Mouse (Mus musculus) urinary bladder, postnatal 36 days (tissue): ENCODE results near the gene Ccnf.

Source experiments
- DNase-seq, 2 experiments: peaks; one replicate each; pipeline ENCODE4 v3.0.0; 2022; ENCODE audit warnings: low spot score in 2 of 2, mixed read lengths in 1 of 2

Gene Ccnf

GRCm38 (mm10) chr17:24251320-24252069 lies at the start of gene Ccnf:
Gene Ccnf (minus strand): TSS chr17:24251484.
- peak; percentile 90 to 95 for DNase-seq

DNA sequence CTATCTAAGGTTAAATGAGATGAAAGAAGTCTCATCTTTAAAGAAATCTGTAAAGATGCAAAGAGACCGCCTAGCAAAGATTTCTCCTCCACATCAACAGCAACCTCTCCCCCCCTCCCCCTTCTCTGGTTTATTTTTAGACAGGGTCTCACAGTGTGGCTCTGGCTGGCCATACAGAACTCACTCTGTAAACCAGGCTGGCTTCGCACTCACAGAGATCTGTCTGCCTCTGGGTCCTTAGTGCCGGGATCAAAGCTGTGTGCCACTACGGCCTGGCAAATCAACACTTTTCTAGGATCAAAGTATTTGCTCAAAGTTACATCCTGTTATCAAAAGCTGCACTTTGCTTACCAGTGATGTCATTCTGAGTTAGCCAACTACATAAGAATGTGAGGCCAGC lies 49.4 kb upstream of the Ccnf start:
- no peak for DNase-seq

GRCm38 (mm10) chr17:24289338-24289737 lies 38.1 kb upstream of the Ccnf start:
- DNase-seq: no peak

DNA sequence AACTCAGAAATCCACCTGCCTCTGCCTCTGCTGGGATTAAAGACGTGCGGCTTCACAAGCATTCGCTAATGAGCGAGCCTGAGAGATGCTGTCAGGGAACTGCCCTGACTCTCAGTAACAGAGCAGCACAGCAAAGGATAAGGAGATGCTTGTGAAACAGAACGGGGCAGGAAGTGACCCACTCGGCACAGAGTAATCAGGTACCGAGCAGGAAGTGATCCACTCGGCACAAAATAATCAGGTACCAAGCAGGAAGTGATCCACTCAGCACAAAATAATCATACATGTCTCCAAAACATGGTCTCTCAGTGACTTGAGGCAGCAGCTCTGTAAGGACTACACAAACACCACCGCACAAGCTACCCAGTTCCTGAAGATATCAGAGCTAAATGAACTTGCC lies 37.2 kb upstream of the Ccnf start:
- DNase-seq: no peak

DNA sequence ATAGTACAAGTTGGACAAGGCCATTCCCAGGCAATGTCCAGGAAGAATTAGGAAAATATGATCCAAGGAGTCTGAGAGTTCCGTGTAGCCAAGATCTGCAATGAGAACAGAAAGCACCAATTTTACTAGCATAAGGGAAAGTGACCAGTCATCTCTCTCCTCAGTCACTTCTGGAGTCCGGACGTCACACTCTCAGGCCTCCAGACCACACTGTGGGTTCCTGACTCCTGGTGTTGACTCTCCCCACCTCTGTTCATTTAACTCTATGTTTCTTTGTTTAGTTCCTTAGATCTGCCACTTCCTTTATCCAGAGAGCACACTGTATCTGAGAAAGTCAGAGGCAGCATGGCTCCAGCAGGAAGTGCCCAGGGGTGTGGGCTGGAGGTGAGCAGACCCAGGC lies 34.4 kb upstream of the Ccnf start:
- no peak for DNase-seq

DNA sequence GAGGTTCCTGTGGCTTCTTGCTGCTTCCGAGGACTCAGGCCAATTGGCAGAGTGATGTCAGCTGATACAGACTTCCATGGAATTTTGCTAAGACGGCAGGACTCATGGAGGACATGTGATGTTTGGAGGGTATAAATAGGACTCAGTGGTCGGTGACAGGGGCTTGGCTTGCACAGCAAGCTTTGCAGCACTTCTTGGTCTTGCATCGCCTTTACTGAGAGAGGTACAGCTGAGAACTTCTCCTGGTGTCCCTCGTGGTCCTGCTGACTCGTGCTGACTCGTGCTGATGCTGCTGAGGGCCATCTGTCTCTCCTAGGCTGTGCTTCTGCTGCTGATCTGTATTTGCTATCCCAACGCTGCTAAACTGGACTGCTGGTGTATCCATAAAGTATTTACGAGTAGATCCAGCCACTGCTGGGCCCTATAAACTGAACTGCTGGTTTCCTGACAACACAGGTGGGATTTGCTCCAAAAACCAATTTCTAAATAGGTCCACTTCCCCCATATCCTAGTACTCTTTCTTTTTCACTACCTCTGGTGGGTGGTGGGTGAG lies 32.1 kb upstream of the Ccnf start:
- DNase-seq: no peak

DNA sequence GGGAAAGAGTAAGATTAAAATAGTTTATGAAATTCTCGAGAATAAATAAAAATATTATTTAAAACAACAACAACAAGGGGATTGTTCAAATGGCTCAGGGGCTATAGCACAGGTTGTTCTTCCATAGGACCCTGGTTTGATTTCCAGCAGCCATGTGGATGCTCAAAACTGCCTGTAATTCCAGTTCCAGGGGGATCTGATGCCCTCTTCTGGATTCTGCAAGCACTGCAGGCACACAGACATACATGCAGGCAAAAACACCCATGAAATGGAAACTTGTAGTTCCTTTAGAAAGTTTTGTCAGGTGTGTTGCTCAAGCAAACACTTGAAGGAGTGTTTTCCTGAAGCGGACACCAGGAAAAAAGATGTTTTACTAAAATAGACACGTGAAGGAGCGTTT lies 31.4 kb upstream of the Ccnf start:
- DNase-seq: no peak

DNA sequence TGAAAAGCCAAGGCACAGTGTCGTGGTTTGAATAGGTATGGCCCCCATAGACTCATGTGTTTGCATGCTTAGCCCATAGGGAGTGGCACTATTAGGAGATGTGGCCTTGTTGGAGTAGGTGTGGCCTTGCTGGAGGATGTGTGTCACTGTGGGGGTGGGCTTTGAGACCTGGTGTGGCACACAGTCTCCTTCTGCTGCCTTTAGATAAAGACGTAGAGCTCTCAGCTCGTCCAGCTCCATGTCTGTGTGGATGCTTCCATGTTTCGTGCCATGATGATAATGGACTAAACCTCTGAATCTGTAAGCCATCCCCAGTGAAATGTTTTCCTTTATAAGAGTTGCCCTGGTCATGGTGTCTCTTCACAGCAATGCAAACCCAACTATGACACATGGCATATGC lies 28.6 kb upstream of the Ccnf start:
- DNase-seq: no peak

DNA sequence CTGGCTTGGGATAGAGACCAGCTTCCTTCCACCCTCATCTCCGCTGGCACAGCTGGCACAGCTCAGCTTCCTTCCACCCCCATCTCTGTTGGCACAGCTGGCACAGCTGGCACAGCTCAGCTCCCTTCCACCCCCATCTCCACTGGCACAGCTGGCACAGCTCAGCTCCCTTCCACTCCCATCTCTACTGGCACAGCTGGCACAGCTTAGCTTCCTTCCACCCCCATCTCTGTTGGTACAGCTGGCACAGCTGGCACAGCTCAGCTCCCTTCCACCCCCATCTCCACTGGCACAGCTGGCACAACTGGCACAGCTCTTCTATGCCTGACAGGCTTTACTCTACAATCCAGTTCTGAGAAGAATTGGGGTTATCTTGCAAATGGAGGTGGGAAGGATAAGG lies 15.8 kb upstream of the Ccnf start:
- no peak for DNase-seq

DNA sequence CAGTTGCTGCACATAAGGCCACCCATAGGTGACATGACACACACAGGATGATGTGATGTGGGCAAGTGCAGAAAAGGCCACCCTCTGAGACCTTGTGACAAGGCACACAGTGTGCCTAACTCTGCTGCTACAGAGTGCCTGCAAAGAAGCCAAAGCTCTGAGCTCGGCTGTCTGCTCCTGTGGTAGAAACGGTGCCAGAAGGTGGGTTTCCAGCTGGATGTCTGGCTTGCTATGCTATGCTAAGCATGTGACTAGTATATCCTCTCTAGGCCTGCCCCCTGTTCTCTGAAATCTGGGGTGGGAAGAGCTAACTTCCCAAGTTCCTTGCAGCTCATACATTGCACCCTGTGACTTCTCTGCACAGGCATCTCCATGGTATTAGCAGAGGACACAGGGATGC lies 13.5 kb upstream of the Ccnf start:
- no peak for DNase-seq

- no peak for DNase-seq
Measured at GRCm38 (mm10) chr17:24260516-24260915, 9.2 kb upstream of the Ccnf start.

GRCm38 (mm10) chr17:24259702-24260101 lies 8.4 kb upstream of the Ccnf start:
- no peak for DNase-seq

GRCm38 (mm10) chr17:24258981-24259380 lies 7.7 kb upstream of the Ccnf start:
- DNase-seq: no peak

DNA sequence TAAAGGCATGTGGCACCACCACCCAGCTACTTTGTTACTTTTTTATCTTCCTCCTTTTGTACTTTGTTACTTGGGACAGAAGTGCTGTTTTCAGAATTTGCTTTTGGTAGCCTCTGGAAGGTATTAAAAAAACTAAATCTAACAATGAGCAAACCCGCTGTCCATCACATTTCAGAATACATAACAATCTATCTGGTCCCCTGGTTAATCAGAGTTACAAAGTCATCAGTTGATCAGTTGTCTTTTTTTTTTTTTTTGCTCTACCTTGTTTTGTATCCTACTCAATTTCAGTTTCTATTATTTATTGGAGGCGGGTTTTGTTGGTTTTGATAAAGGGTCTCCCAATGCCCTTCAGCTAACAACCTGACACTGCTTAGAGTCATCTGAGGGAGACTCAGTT lies 1.0 kb upstream of the Ccnf start:
- DNase-seq: no peak

- no peak for DNase-seq
Measured at GRCm38 (mm10) chr17:24250988-24251319, 330 bp downstream of the Ccnf start.

DNA sequence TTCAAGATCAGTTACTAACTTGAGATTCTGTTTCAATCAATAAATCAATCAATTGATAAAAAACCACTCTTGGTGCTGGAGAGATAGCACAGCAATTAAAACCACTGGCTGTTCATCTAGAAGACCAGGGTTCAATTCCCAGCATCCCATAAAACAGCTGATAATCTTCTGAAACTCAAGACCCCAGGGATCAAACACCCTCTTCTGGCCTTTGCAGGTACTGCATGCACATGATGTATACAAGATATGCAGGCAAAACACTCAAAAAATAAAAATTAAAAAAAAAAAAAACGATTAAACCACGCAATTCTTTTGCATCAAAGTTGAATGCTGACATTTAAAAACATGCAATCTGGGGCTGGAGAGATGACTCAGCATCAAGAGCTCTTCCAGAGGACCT lies 2.6 kb downstream of the Ccnf start:
- DNase-seq: no peak

GRCm38 (mm10) chr17:24244061-24244460 lies 7.2 kb downstream of the Ccnf start:
- DNase-seq: no peak

GRCm38 (mm10) chr17:24243311-24243969 lies 7.8 kb downstream of the Ccnf start:
- DNase-seq: no peak

DNA sequence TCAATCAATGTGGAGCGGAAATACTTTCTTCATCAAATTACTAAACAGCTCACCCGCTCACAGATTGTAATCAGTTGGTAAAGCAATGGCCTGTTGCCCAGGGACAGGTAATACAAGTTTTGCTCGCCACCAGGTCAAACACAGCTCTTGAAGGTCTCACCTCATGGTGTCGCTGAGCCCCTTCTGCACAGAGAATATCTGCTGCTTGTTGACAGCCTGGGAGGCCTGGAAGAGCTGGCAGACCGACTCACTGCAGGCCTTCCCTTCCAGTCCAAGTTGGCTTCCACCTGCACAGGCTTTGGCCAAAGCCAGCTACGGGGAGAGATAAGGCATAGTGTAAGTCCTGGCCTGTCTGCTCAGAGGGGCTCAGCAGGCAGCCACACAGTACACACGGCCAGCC lies 14.4 kb downstream of the Ccnf start:
- DNase-seq: peak; percentile 55 to 61

- DNase-seq: no peak
Measured at GRCm38 (mm10) chr17:24236479-24236878, 14.8 kb downstream of the Ccnf start.

- no peak for DNase-seq
Measured at GRCm38 (mm10) chr17:24227941-24228340, 23.3 kb downstream of the Ccnf start.

DNA sequence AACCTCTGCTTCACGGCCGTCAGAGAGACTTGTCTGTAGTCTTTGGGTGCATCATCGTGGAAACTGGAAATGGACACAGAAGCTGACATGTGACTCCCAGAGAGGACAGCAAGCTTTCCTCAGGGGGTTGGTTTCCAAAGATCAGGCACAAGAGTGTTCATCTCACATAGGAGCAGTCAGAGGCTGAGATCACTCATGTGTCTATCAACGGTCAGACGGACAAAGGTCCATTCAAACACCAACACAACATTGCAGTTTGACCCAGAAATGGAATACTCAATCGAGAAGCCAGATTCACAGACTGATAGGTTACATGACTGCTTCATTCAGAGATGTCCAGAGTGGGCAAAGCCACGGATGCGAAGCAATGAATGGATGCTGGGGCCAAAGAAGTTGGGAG lies 24.6 kb downstream of the Ccnf start:
- no peak for DNase-seq

DNA sequence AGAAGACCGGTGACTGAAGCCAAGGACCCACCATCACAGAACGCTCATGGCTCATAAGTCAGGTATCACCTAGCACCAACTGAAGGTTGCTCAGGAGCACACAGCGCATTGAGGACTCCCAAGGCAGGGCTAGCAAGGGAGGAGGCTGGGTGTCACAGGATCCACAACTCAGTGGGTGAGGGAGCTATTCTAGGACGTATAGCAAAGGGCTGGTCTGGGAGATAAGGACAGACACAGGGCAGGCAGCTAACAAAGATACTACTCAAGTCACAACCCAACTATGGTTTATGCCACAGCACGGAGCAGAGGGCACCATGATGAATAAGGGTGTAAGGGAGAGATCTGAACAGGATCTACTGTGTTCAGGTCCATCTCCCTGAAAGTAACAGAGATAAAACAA lies 25.4 kb downstream of the Ccnf start:
- DNase-seq: no peak
